Mouse (Mus musculus) T-helper 17 cell (primary cell): Measurements from ENCODE around the gene Tlcd1.

Source experiments
- in situ Hi-C, 2 experiments: fragments of 300-600 bp; cut with MboI, MseI; formaldehyde crosslinking; loops; 1 replicate in 1 of 2; 2 replicates in 1 of 2; pipeline ENCODE4 v1.15.1; 2025; ENCODE audit warnings: high pct_unique_total_duplicates in 2 of 2

Tlcd1 gene

DNA sequence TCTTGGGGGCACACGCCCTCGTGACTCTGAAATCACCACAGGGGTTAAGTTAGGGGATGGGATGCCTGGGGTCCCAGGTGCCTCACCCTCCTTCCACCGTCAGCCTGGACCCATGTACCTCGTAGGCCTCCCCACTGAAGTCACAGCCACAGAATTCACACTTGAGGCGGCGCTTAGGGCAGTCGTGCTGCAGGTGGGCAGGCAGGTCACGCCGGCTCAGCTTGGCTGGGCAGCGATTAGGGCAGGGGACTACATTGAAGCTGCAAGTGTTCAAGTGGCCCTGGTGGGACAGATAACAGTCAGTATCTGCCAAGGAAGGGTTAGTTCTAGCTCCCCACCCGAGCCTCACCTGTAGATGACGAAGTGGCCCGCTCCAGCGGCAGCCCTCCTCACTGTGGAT, 15.3 kb upstream of the Tlcd1 start:
- in situ Hi-C loops, result no loop called here

DNA sequence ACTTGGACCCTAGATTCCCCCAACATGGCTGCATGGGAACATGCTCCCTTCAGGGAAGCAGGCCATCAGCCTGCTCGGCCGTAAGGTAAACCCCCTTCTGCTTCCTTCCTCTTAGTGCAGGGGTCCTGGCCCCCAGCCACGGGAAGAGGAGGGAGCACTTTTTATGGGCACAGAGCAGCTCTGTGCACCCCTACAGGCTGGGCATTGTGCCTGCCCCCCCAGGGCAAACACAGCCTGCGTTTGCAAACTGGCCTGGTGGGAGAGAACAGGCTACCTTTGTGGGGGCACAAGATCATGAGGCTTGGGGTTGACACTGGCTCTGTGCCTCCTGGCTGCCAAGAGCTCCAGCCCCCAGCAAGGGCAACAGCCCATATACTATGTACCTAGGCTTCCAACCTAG, 14.5 kb upstream of the Tlcd1 start:
- in situ Hi-C loops, result no loop called here

DNA sequence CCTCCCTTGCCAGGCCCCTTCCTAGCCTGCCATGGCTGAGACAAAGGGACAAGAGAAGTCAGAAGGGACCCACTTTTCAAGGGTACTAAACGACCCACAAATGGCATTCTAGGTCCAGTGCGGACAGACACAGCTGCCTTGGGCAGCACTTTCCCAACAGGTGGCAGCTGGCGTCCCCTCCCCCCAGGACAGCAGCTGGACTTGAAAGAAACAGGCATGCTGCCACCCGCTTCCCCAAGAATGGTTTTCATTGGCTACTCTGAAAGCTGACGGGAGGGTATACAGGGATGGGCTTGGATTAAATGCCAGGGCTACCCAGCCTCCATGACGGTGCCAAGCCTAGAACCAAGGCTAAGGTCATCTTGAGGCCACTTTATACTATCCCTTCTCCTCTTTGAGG, 14.0 kb upstream of the Tlcd1 start:
- in situ Hi-C loops, result no loop called here

DNA sequence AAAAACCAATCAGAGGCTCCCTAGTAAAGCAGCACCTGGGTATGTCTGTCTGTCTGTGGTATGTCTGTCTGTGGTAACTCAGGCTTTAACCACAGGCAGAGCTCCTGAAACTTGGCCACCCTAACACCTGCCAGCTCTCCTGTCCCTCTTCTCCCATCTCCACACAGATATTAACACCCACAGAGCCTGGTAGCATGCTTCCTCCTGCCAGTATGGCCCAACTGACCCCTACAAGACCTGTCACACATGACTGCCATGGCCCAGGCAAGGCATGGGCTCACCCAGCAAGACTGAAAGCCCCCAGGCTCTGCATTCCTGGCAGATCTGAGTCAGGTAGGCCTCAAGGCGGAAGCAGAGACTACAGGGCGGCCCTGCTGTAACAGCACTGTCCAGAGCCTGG, 13.5 kb upstream of the Tlcd1 start:
- in situ Hi-C loops, result no loop called here

DNA sequence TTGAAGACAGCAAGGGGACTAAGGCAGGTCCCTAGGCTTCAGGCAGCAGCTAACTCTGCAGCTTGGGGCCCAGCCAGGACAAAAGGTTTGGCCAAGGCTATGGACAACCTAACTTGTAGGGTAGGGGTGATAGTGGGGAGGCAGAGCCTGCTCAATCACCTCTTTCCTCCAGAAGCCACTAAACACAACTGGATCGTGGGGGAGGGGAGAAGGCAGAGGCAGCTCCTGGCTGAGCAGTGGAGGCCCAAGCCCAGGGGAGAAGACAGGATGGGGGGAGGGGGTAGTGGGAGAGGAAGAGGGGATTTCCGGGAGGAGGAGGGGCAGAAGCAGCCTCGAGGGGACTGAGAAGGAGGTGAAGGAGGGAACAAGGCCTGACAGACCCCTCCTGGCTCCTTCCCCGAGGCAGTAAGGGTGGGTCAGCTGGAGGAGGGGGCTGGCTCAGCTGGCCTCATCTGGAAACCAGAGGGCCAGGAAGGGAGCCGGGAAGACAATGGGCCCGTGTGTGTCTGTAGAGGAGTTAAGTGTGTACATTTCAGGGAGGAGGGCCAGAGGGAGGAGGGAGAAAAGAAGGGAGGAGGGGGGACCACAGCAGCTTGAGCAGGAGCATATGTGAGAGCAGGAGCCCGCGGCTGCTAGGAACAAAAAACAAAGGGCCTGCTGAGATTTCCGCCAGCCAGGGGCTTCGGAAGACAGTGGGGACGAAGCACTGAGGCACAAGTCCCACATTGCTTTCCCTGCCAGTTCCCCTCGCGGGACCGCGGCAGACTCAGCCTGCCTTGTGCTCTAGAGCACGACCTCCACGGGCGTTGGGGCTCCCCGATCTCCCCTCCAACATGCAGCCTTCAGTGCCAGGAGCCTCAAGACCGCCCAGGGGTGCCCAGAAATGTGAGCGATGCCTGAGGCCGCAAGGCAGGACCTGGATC, 12.6 kb upstream of the Tlcd1 start:
- in situ Hi-C loops, result no loop called here

DNA sequence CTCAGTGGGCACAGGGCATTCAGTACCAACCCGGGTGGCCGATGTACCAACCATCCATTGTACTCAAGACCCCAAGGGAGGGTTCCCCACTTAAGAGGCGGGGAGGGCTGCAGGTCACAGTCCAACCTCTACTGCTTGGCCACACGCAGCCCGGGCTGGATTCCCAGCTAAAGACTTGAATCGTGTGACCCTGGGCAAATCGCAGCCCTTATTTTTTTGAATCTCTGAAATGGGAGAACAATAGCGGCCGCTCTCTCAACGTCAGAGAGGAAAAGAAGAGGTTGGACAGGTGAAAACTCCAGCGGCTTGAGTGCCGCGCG, 11.9 kb upstream of the Tlcd1 start:
- in situ Hi-C loops, result no loop called here

DNA sequence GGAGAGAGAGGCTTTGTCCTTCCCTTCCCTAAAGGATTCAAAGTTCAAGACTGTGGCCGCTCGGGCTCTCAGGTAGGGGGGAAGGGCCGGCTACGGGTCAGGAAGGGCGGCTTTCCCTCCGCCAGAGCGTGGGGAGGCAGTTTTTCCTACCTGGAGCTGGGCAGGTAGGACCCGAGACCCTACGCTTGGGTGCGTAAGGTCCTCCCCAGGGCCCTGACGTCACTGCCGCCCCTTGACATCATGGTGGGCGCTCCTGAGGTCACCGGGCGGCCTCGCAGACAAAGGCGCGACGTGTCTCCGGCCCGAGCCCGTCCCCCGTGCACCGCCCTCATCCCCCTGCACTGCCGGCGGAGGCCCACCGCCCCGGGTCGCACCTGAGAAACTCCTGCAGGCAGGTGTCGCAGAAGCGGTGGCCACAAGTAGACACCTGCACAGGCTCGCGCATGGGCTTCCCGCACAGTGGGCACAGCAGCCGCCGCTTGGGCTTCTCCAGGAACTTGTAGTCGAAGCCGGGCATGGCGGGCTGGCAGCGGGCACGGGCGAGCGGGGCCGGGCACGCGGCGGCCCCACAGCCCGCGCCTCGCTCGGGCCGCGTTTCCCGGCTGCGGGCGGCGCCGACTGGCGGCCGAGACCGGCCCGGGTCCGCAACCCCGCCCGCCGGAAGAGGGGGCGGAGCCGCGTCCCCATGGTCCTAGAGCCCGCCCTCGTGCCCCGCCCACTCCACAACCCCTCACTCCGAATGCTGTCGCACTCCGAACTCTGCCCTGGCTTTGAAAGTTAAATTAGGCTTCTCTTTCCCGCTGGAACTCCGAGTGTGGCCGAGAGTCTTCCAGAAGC, 11.4 kb upstream of the Tlcd1 start, which contains the start of gene Traf4:
Gene Traf4 (minus strand): TSS at position 666 of the 837 bp plus-strand sequence.
- in situ Hi-C loops, result loop anchor here in 1 of 2 experiments (5.0 kb wide), 1 partner anchor 83 kb away; the partner anchor contains the start of gene Eral1

DNA sequence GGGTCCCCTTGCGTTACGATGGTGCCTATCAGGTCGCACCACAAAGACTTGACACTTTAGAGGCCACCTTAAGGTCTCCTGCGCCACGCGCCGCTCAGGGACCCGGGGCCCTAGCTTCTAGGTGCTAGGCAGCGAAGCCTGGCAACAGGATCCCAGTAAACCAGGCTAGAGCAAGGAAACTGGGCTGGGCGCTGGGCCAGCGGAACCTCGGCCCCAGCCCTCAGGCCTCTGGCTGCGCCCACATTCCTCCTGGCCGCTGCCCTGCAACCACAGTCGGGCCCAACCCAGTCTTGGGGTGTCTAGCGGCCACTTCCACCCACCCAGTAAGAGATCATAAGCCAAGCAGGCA, 10.8 kb upstream of the Tlcd1 start:
- in situ Hi-C loops, result loop anchor here in 1 of 2 experiments (5.0 kb wide), 1 partner anchor 83 kb away; the partner anchor contains the start of gene Eral1

DNA sequence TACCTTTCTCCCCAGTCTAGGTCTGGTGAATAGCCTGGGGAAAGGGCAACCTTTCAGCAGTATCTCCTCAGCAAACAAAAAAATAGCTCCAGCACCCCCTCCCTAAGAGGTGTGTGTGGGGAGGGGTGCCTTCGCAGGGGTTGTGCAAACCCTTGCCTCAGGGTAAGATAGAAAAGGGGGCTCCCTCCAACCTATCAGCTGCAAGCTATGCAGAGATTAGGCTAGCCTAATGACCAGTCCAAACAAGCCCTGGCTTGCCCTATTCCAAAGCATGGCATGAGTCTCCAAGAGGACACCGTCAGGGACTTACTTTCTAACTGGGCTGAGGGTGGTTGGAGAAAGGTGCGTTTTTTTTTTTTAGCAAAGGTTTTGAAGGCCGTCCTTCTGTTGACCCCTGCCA, 10.3 kb upstream of the Tlcd1 start:
- in situ Hi-C loops, result loop anchor here in 1 of 2 experiments (5.0 kb wide), 1 partner anchor 84 kb away; the partner anchor contains the start of gene Eral1

DNA sequence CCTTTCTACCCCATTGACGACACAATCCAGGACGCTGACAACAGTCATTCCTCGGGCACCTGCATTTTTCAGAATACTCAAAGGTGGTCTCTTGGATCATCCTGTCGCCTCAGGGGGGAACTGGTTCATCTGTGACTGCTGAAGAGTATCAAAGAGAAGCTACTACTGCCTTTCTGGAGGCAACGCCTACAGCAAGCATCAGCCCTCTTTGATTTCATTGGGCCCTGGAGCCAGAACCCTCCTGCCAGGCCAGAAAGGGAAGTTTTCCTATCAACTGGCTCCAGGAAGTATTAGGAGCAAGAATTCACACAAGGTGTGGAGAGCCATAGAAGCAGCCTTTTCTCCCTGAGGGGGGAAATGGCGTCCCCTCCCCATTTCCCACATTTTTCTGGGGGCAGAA, 9.9 kb upstream of the Tlcd1 start:
- in situ Hi-C loops, result loop anchor here in 1 of 2 experiments (5.0 kb wide), 1 partner anchor 84 kb away; the partner anchor contains the start of gene Eral1

DNA sequence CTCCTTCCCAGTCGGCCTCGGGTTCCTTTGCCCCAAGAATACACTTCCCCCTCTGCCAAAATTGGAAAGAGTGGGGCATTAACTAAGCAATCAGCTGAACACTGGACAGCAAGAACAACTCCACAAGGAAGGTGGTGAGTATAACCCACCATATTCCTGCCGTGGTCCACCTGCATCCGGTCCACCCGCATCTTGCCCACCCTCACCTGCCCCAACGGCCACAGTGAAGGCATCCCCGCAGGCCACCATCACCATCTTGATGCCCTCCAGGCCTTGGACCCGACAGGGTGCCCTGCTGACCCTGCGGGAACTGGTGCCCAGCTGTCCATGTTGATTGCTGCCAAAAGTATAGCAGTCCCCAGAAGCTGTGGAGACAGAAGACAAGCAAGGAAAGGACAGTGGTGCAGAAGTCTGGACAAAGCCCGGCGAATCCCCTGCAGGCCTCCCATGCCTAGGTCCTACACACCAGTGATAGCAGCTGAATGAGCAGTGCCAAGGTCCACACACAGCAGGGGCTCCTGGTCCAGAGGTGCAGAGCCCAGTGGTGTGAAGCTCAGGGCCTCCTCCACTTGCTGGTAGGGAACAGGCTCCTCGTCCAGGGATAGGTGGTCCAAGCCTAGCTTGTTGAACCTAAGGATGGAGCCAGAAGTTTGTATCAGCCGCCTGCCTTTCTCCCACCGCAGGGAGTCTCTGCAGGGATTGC, 9.1 kb upstream of the Tlcd1 start:
- in situ Hi-C loops, result loop anchor here in 1 of 2 experiments (5.0 kb wide), 1 partner anchor 85 kb away; the partner anchor contains the start of gene Eral1

DNA sequence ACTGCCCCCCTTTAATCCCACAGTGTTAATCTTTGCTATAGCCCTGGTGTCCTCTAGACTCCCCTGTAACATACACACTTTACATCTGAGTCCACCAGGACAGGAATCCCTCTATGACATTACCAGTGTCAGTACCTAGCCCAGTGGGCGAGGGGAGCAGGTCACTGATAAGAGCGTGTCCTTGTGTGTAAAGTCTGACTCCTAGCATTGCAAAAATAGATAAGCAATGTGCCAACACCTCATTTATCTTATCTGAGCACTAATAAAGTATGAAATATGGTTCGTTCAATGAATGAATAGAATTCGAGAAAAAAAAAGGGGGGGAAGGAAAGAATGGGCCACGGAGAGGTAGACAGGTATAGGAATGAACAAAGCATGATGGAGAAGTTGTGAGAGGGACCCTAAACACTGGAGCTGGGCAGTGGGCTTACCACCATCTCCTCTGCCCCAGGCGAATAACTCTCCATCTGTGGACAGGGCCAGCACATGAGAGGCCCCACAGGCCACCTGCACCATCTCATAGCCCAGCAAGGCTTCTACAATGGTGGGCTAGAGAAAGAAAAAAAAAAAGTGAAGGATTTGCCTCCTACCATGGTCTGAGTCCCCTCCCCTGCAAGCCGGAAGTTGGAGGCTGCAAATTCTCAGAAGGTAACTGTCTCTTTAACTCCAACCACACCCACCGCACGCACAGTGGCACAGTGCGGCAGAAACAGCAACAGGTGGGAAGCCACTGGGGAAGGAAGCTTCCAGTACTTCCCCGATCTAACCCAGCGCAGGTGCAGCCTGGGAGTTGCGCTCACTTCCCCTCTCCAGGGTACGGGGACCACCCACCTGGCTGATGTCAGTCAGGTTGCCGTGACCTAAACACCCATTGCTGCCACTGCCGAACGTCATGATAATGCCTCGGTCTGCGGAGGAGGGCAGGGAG, 7.7 kb upstream of the Tlcd1 start:
- in situ Hi-C loops, result loop anchor here in 1 of 2 experiments (5.0 kb wide), 1 partner anchor 87 kb away; the partner anchor contains the start of gene Eral1

DNA sequence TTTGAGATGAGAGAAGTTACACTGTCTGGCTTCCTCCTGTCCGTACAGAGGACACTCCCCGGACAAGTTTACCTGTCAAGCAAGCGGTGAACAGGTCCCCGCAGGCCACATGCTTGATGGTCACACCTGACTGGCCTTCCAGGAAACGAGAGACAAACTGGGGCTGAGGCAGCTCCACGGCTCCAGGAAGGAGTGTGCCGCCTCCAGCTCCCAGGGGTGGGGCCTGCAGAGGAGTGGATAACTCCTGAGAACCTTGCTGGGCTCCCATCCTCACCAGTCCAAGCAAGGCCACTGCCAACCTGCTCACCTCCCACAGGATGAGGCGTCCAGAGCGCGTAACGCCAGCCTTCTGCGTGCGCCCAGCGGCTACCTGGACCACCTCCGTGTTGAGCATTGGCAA, 6.2 kb upstream of the Tlcd1 start:
- in situ Hi-C loops, result loop anchor here in 1 of 2 experiments (10.0 kb wide), 1 partner anchor 964 kb away; no protein-coding TSS in a partner anchor

DNA sequence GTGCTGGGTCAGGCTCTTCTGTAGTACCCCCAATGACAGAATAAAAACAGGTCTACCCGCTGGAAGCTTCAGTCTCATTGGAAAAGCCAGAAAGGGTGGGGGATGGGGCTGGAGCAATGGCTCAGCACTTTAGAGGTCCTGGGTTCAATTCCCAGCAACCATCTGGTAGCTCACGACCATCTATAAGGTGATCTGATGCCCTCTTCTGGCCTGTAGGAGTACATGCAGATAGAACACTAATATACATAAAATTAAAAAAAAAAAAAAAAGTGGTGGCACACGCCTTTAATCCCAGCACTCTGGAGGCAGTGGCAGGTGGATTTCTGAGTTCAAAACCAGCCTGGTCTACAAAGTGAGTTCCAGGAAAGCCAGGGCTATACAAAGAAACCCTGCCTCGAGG, 5.2 kb upstream of the Tlcd1 start:
- in situ Hi-C loops, result loop anchor here in 1 of 2 experiments (10.0 kb wide), 1 partner anchor 963 kb away; no protein-coding TSS in a partner anchor

DNA sequence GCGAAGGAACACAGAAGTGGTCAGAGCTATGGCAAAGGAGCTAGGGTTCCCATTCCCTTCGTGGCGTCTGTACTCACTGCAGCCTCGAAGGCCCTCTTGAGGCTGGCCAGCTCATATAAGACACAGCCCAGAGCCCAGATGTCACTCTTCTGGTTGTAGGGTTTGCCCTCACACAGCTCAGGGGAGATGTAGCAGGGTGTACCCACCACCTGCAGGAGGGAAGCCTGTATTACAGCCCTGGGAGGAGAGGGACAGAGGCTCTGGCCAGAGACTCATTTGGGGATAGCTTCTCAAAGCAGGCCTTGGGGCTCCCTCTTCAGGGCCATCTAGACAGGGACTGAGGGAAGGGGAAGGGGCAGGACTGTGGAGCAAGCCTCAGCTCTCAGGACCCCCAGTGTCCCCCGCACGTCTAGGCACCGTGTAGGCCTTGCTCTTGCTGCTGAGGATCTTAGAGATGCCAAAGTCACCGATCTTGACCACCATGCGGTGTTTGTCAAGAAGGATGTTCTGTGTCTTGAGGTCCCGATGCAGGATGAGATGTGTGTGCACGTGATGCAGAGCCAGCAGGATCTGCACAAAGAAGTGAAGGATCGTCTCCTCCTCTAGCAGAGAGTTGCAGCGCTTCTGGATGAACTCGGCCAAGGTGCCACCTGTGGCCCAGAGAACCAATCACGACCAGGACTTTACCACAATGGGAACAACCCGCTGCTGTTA, 4.3 kb upstream of the Tlcd1 start:
- in situ Hi-C loops, result loop anchor here in 1 of 2 experiments (10.0 kb wide), 1 partner anchor 963 kb away; no protein-coding TSS in a partner anchor

DNA sequence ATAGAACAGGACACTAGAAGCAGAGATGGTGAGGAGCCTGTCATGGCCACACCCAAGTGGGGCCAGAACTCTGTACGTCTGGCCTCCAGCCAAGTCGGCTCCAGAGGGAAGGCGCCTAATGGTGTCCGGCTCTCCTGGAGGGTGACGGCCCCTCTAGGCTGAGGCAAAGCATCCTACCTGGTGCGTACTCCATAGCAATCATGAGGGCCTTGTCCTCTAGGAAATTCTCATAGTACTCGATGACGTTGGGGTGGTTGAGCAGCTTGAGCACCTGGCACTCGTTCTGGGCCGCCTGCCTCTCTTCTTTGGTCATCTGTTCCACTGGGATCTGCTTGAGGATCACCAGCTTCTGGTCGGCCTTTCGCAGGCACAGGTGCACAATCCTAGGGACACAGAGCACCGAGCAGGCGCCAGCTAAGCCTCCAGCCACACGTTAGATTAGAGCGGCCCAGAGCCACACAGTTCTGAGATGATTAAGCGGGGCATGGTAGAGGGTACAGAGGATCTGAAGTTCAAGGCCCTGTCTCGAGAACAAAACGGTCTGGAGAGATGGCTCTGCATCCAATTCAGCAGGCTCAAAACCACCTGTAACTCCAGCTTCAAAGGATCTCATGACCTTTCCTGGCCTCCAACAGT, 3.6 kb upstream of the Tlcd1 start:
- in situ Hi-C loops, result loop anchor here in 1 of 2 experiments (10.0 kb wide), 1 partner anchor 962 kb away; no protein-coding TSS in a partner anchor

DNA sequence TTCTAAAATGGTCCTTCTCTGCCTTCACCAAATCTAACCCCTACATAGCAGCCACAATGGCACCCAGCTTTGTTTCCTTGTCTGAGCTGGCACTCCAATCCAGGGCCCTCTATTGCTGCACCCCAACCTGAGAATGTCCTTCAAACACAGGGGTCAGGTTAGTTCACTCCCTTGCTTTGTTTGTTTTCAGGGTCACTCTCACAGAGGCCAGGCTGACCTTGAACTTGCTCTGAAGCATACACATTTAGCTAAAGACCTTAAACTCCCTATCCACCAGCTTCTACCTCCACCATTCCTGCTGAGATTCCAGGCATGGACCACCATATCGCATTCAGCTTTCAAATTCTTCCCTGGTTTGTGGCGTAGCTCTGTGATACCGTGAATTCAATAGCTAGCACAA, 2.0 kb upstream of the Tlcd1 start:
- in situ Hi-C loops, result loop anchor here in 1 of 2 experiments (10.0 kb wide), 1 partner anchor 960 kb away; no protein-coding TSS in a partner anchor

DNA sequence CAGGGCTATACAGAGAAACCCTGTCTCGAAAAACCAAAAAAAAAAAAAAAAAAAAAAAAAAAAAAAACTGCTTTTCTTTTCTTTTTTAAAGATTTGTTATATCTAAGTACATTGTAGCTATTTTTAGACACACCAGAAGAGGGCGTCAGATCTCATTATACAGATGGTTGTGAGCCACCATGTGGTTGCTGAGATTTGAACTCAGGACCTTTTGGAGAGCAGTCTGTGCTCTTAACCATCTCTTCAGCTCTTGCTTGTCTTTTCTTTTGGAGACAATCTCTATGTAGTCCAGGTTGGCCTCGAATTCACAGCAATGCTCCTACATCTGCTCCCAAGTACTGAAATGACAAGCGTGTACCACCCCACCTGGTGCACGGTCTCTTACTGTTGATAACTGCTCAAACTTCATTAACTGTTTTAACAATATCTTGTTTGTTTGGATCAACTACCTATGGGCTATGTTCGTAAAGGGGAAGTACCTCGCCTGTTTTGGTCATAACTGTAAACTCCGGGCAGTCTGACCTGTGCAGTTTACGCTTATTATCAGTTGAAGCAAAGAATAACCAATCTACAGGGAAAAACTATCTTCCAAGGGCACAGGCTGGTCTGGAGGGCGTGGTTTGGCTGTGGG, 625 bp upstream of the Tlcd1 start:
- in situ Hi-C loops, result loop anchor here in 1 of 2 experiments (10.0 kb wide), 1 partner anchor 959 kb away; no protein-coding TSS in a partner anchor
